Mouse (Mus musculus) liver, embryonic 13.5 days (tissue): Measurements from ENCODE around the gene St6galnac1. TPM values are rescaled to one million over a fixed set of nuclear protein-coding genes. Genes with fewer than 3 reads are reported as not detected.
"Not testable (repeated sequence)": the region's sequence is repeated elsewhere in the genome, so short reads cannot be mapped to it uniquely, and the experiment has no call there.

Experiments used
- ATAC-seq: fragments of 200-750 bp; cut with Nextera tagmentation; 2 replicates; pipeline ENCODE4 v1.8.0; 2017; ENCODE audit warnings: low read depth, mild to moderate bottlenecking, moderate number of reproducible peaks, moderate library complexity
- DNase-seq: peaks from one replicate; pipeline ENCODE4 v3.0.0; 2022
- H3K27ac ChIP-seq: fragments of 300-500 bp; sonication (generic); 2 replicates; pipeline ENCODE4 v1.5.1; 2015; ENCODE audit warnings: moderate library complexity, mild to moderate bottlenecking, inconsistent platforms
- H3K27me3 ChIP-seq: fragments of 300-500 bp; sonication (generic); 2 replicates; pipeline ENCODE4 v1.6.1; 2015; ENCODE audit warnings: mild to moderate bottlenecking, inconsistent platforms
- H3K36me3 ChIP-seq: fragments of 300-500 bp; sonication (generic); 2 replicates; pipeline ENCODE4 v1.6.1; 2015; ENCODE audit warnings: mild to moderate bottlenecking, inconsistent platforms
- H3K4me1 ChIP-seq: fragments of 300-500 bp; sonication (generic); replicated peaks from 2 replicates; pipeline ENCODE4 v1.6.1; 2015; ENCODE audit warnings: inconsistent platforms
- H3K4me2 ChIP-seq: fragments of 300-500 bp; sonication (generic); 2 replicates; pipeline ENCODE4 v1.6.1; 2015; ENCODE audit warnings: inconsistent platforms, mild to moderate bottlenecking, moderate library complexity
- H3K4me3 ChIP-seq: fragments of 300-500 bp; sonication (generic); replicated peaks from 2 replicates; pipeline ENCODE4 v1.5.1; 2015; ENCODE audit warnings: mild to moderate bottlenecking, inconsistent platforms
- H3K9ac ChIP-seq: fragments of 300-500 bp; sonication (generic); 2 replicates; pipeline ENCODE4 v1.6.1; 2015; ENCODE audit warnings: mild to moderate bottlenecking, inconsistent platforms
- H3K9me3 ChIP-seq: fragments of 300-500 bp; sonication (generic); replicated peaks from 2 replicates; pipeline ENCODE4 v1.6.1; 2016; ENCODE audit warnings: inconsistent platforms
- WGBS: fragments of 180-500 bp; shearing (Covaris S2); methylation state at CpG from one replicate; pipeline ENCODE4 v1.1.7; 2015; ENCODE audit not compliant: insufficient replicate concordance; 5-methylcytosine and 5-hydroxymethylcytosine counted together
- polyA plus RNA-seq: library from polyadenylated mRNA; unstranded; fragments of >200 nt; fragmentation: Nextera tagmentation; extraction: Ambion mirVana; gene quantifications from 2 replicates; pipeline ENCODE4 v1.2.1, GENCODE M21; 2015

The St6galnac1 gene
- polyA plus RNA-seq, 1 experiment from 2014 or later = not detected

- ATAC-seq = no peak
- H3K27ac ChIP-seq = no peak overlapping the region
- DNase-seq = no peak
- no peak overlapping the region for H3K4me2 ChIP-seq
- H3K9ac ChIP-seq = no peak overlapping the region
- H3K36me3 ChIP-seq = no peaks in the 10 kb centered on the region
- 57% methylated on average over 5 of the region's 5 CpGs for WGBS
- no peaks in the 10 kb centered on the region for H3K4me1 ChIP-seq
- no peaks in the 10 kb centered on the region for H3K9me3 ChIP-seq
- no peak overlapping the region for H3K4me3 ChIP-seq
- H3K27me3 ChIP-seq = no peaks in the 10 kb centered on the region
Measured at GRCm38 (mm10) chr11:116753674-116754470, 21.4 kb downstream of the St6galnac1 start.

DNA sequence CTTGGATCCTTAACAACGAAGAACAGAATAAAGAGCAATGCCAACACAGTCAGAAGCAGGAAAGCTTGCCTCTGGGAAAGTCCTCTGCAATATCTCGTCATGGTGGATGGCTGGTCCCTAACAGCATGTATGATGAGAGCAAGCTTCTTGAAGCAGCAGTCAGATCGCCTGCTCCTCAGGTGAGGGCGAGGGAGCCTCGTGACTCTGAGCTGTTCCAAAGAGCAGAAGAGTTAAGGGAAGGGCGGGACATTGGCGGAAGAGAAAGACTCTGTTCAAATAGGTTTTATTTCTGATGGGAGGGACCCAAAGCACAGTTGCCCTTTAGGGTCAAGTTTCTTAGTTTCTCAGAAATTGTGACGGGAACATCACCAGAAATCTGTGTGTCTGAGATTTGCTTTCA is 25.6 kb downstream of the St6galnac1 start:
- WGBS = 54% methylated on average over 8 of the region's 8 CpGs
- no peak for ATAC-seq
- no peaks in the 10 kb centered on the region for H3K9me3 ChIP-seq

DNA sequence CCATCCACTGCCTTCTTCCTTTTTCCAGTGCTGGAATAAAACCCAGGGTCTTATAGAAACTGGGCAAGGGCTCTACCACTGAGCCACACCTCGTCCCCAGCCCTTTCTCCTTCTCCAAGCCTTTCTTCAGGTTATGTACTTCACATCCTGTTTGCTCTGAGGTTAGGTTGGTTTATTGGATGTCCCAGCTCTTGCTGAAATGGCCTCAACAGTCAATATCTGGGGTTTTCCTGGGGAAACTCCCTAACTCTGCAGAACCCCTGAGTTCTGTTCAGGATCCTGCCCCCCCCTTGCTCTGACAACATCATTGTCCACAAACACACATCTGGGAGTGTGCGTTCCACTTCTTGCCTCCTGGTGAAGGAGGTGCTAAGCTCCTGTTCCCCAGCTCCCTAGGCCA is 26.6 kb downstream of the St6galnac1 start:
- not testable (repeated sequence) for ATAC-seq

More for the DNA sequence above, 25.6 kb downstream of the St6galnac1 start:
- DNase-seq = no peak
- Histone ChIP-seq H3K4me3 (no peak overlapping the region), H3K36me3 (no peaks in the 10 kb centered on the region), H3K4me1 (no peaks in the 10 kb centered on the region), H3K27me3 (no peaks in the 10 kb centered on the region), H3K4me2 (no peak overlapping the region), H3K9ac (no peak overlapping the region), H3K27ac (no peak overlapping the region)

DNA sequence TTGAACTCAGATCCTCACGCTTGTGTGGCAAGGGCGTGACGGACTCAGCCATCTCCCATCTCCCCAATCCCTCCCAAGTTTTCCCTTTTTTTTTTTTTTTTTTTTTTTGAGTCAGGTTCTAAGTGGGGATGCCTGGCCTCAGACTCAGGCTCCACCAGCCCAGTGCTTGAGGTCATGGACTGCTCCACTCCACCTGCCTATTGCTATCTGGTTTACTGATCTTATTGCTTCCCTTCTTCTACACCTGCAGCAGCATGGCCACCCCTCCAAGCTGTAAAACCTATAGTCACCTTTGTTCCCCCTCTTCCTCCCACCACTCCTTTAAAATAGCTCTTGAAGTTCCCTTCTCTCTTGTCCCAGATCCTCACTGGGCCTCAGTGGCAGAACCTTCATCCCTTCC is 28.5 kb downstream of the St6galnac1 start:
- not testable (repeated sequence) for ATAC-seq, H3K27ac ChIP-seq, H3K4me2 ChIP-seq, H3K4me3 ChIP-seq, H3K9me3 ChIP-seq, H3K9ac ChIP-seq, H3K4me1 ChIP-seq, H3K36me3 ChIP-seq, H3K27me3 ChIP-seq, DNase-seq
- 83% methylated on average over 3 of the region's 3 CpGs for WGBS

More for the DNA sequence above, 26.6 kb downstream of the St6galnac1 start:
- H3K4me3 ChIP-seq, H3K27me3 ChIP-seq, H3K27ac ChIP-seq, H3K9me3 ChIP-seq, H3K36me3 ChIP-seq, H3K4me2 ChIP-seq, DNase-seq, H3K9ac ChIP-seq, H3K4me1 ChIP-seq: not testable (repeated sequence)
- WGBS = 65% methylated on average over 2 of the region's 2 CpGs

GRCm38 (mm10) chr11:116745457-116745856 is 29.9 kb downstream of the St6galnac1 start:
- 50% methylated on average over 2 of the region's 2 CpGs for WGBS

GRCm38 (mm10) chr11:116738411-116738810 is 36.9 kb downstream of the St6galnac1 start:
- Histone ChIP-seq H3K36me3 (no peaks in the 10 kb centered on the region), H3K4me2 (no peak overlapping the region), H3K9me3 (no peaks in the 10 kb centered on the region), H3K9ac (no peak overlapping the region), H3K4me3 (no peak overlapping the region), H3K27me3 (no peaks in the 10 kb centered on the region), H3K4me1 (no peaks in the 10 kb centered on the region), H3K27ac (no peak overlapping the region)
- WGBS = 41% methylated on average over 11 of the region's 11 CpGs
- ATAC-seq (no peak), DNase-seq (no peak)

More at GRCm38 (mm10) chr11:116745457-116745856, 29.9 kb downstream of the St6galnac1 start:
- ATAC-seq, H3K27me3 ChIP-seq, H3K9ac ChIP-seq, H3K36me3 ChIP-seq, H3K9me3 ChIP-seq, H3K4me2 ChIP-seq, H3K4me1 ChIP-seq, DNase-seq, H3K4me3 ChIP-seq, H3K27ac ChIP-seq: not testable (repeated sequence)

- DNase-seq (no peak), ATAC-seq (no peak)
- Histone ChIP-seq H3K9me3 (no peaks in the 10 kb centered on the region), H3K27me3 (no peaks in the 10 kb centered on the region), H3K9ac (no peak overlapping the region), H3K4me3 (no peak overlapping the region), H3K4me2 (no peak overlapping the region), H3K27ac (no peak overlapping the region), H3K36me3 (no peaks in the 10 kb centered on the region), H3K4me1 (no peaks in the 10 kb centered on the region)
- 51% methylated on average over 4 of the region's 4 CpGs for WGBS
Measured at GRCm38 (mm10) chr11:116732536-116732935, 42.8 kb downstream of the St6galnac1 start.

- H3K4me2 ChIP-seq, H3K4me1 ChIP-seq, H3K27ac ChIP-seq, H3K36me3 ChIP-seq, H3K9me3 ChIP-seq, ATAC-seq, H3K4me3 ChIP-seq, DNase-seq, H3K9ac ChIP-seq, H3K27me3 ChIP-seq: not testable (repeated sequence)
- 69% methylated on average over 6 of the region's 6 CpGs for WGBS
Measured at GRCm38 (mm10) chr11:116731060-116731580, 44.2 kb downstream of the St6galnac1 start.

DNA sequence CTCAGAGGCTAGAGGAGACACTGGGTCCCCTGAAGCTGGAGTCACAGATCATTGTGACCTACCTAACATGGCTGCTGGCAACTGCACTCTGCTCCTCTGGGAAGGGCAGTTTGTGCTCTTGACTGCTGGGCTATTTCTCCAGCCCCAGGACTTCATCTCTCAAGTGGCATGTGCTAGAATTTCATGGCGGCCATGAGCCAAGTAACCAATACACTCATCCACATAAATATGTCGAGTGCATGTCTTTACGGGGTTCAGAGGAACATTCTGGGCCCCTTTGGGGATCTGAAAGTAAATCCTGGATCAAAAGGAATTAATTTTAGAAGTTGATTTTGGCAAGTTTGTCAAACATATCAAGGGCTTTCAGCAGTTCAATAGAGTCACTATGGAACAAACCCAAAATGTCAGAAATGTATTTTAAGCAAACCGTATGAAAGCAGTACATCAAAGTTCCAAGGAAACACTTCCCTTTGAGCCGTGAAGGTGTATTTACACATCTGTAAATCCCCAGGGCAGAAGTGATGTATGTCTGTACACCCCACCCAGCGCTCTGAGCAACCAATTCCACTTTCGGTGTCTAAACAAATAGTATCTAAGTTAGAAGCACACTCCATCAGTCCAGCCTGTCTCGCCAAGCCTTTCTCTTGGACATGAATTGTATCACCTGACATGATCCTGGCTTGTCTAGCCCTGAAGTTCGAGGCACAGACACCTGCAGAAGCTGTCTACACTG is 45.9 kb downstream of the St6galnac1 start:
- Histone ChIP-seq H3K4me3 (no peak overlapping the region), H3K9ac (no peak overlapping the region), H3K4me1 (no peaks in the 10 kb centered on the region), H3K9me3 (no peaks in the 10 kb centered on the region), H3K27me3 (peaks cover 7% of the 10 kb centered on the region; the same call in 1 of the 2 replicates), H3K36me3 (no peaks in the 10 kb centered on the region), H3K4me2 (no peak overlapping the region), H3K27ac (no peak overlapping the region)
- DNase-seq (no peak), ATAC-seq (no peak)
- 71% methylated on average over 9 of the region's 9 CpGs for WGBS

- DNase-seq = no peak
- H3K9ac ChIP-seq = no peak overlapping the region
Measured at GRCm38 (mm10) chr11:116726156-116726555, 49.2 kb downstream of the St6galnac1 start.

More at GRCm38 (mm10) chr11:116726156-116726555, 49.2 kb downstream of the St6galnac1 start:
- no peak overlapping the region for H3K4me2 ChIP-seq
- no peak for ATAC-seq
- no peaks in the 10 kb centered on the region for H3K4me1 ChIP-seq
- WGBS = 53% methylated on average over 3 of the region's 3 CpGs
- peaks cover 7% of the 10 kb centered on the region; the same call in 1 of the 2 replicates for H3K27me3 ChIP-seq
- H3K4me3 ChIP-seq = no peak overlapping the region
- H3K27ac ChIP-seq = no peak overlapping the region
- no peaks in the 10 kb centered on the region for H3K36me3 ChIP-seq
- H3K9me3 ChIP-seq = no peaks in the 10 kb centered on the region
